Mouse (Mus musculus) CH12.LX (cell line): ENCODE measurements around the gene Ap1g1. TPM values are rescaled to one million over a fixed set of nuclear protein-coding genes. Genes with fewer than 3 reads are reported as not detected.

ENCODE experiments used
- DNase-seq: peaks from one replicate; pipeline ENCODE4 v3.0.0-alpha.2; 2013; ENCODE audit errors: extremely low read depth
- H3K27ac ChIP-seq: 2 replicates; pipeline ENCODE4 v1.5.1; 2012; ENCODE audit warnings: low read depth, mild to moderate bottlenecking, control low read depth, moderate library complexity; ENCODE audit not compliant: insufficient read depth
- H3K27me3 ChIP-seq: replicated peaks from 2 replicates; pipeline ENCODE3; 2012; ENCODE audit warnings: inconsistent platforms
- H3K36me3 ChIP-seq, 2 experiments: replicated peaks in 1 of 2; 2 replicates each; pipeline versions ENCODE3 to v1.6.1; 2012; ENCODE audit warnings: inconsistent platforms in 1 of 2, low read length in 1 of 2, mild to moderate bottlenecking in 1 of 2, mixed read lengths in 1 of 2, moderate library complexity in 1 of 2; ENCODE audit not compliant: control insufficient read depth in 1 of 2, insufficient read depth in 1 of 2
- H3K4me1 ChIP-seq, 2 experiments: 2 replicates each; pipeline ENCODE4 v1.6.1; 2012; ENCODE audit warnings: inconsistent platforms in 1 of 2, moderate library complexity in 1 of 2; ENCODE audit not compliant: insufficient read depth in 2 of 2, control insufficient read depth in 1 of 2
- H3K4me2 ChIP-seq: 2 replicates; pipeline ENCODE4 v1.6.1; 2012; ENCODE audit warnings: low read depth, mild to moderate bottlenecking, control low read depth; ENCODE audit not compliant: poor library complexity, insufficient read depth, severe bottlenecking
- H3K4me3 ChIP-seq, 3 experiments: fragments of 150-350 bp in 1 of 3; sonication (generic) in 1 of 3; replicated peaks in 1 of 3; 2 replicates each; pipeline versions ENCODE3 to v1.5.1; 2011 to 2012; ENCODE audit warnings: low read depth in 2 of 3, low read length in 2 of 3, mild to moderate bottlenecking in 2 of 3, moderate library complexity in 2 of 3, control low read depth in 1 of 3, improper control_type of control experiment in 1 of 3, inconsistent platforms in 1 of 3, mixed read lengths in 1 of 3; ENCODE audit not compliant: poor library complexity in 1 of 3
- H3K79me2 ChIP-seq: replicated peaks from 2 replicates; pipeline ENCODE4 v1.6.1; 2012; ENCODE audit warnings: mild to moderate bottlenecking, moderate library complexity; ENCODE audit not compliant: control insufficient read depth, poor library complexity, insufficient read depth, severe bottlenecking; ENCODE audit errors: extremely low read depth
- H3K9ac ChIP-seq: 2 replicates; pipeline ENCODE4 v1.6.1; 2012; ENCODE audit warnings: low read depth, mild to moderate bottlenecking, control low read depth, moderate library complexity; ENCODE audit not compliant: insufficient read depth
- H3K9me3 ChIP-seq: replicated peaks from 2 replicates; pipeline ENCODE3; 2012; ENCODE audit warnings: low read length, inconsistent platforms, mixed read lengths
- BHLHE40 ChIP-seq: IDR thresholded peaks from 2 replicates; pipeline ENCODE4 v1.6.1; 2011; ENCODE audit warnings: mild to moderate bottlenecking, low read depth, low read length, improper control_type of control experiment
- CHD2 ChIP-seq: IDR thresholded peaks from 2 replicates; pipeline ENCODE4 v1.6.1; 2011; ENCODE audit warnings: low read length, improper control_type of control experiment
- GABPA ChIP-seq: IDR thresholded peaks from 2 replicates; pipeline ENCODE4 v1.6.1; 2012; ENCODE audit warnings: low read depth, low read length, improper control_type of control experiment, inconsistent platforms; ENCODE audit not compliant: insufficient replicate concordance
- IRF4 ChIP-seq: IDR thresholded peaks from 2 replicates; pipeline ENCODE4 v1.6.1; 2014; ENCODE audit warnings: low read depth, mild to moderate bottlenecking, inconsistent platforms, low read length, improper control_type of control experiment
- JUND ChIP-seq: conservative IDR thresholded peaks from 2 replicates; pipeline ENCODE4 v1.6.1; 2011; ENCODE audit warnings: low read depth, low read length, improper control_type of control experiment
- MAFK ChIP-seq: IDR thresholded peaks from 2 replicates; pipeline ENCODE4 v1.6.1; 2011; ENCODE audit warnings: low read length, improper control_type of control experiment; ENCODE audit not compliant: insufficient replicate concordance
- MYC ChIP-seq: IDR thresholded peaks from 2 replicates; pipeline ENCODE4 v1.6.1; 2011; ENCODE audit warnings: low read depth, mild to moderate bottlenecking, improper control_type of control experiment, low read length
- NELFE ChIP-seq: IDR thresholded peaks from 2 replicates; pipeline ENCODE4 v1.6.1; 2011; ENCODE audit warnings: low read depth, low read length, improper control_type of control experiment
- NRF1 ChIP-seq: IDR thresholded peaks from 2 replicates; pipeline ENCODE4 v1.6.1; 2014; ENCODE audit warnings: low read depth, mild to moderate bottlenecking, inconsistent platforms, low read length, improper control_type of control experiment, moderate library complexity
- PAX5 ChIP-seq: IDR thresholded peaks from 2 replicates; pipeline ENCODE4 v1.6.1; 2012; ENCODE audit warnings: low read length, inconsistent platforms, mixed read lengths
- POLR2A ChIP-seq: IDR thresholded peaks from 2 replicates; pipeline ENCODE4 v1.6.1; 2011; ENCODE audit warnings: low read depth, mild to moderate bottlenecking, improper control_type of control experiment, low read length
- POLR2AphosphoS2 ChIP-seq: IDR thresholded peaks from 2 replicates; pipeline ENCODE4 v1.6.1; 2011; ENCODE audit warnings: low read depth, low read length, improper control_type of control experiment
- RCOR1 ChIP-seq: conservative IDR thresholded peaks from 2 replicates; pipeline ENCODE4 v1.6.1; 2012; ENCODE audit warnings: low read depth, mild to moderate bottlenecking, inconsistent platforms, low read length, improper control_type of control experiment
- SIN3A ChIP-seq: IDR thresholded peaks from 2 replicates; pipeline ENCODE4 v1.6.1; 2012; ENCODE audit warnings: low read length, improper control_type of control experiment, inconsistent platforms
- ZMIZ1 ChIP-seq: IDR thresholded peaks from 2 replicates; pipeline ENCODE4 v1.6.1; 2012; ENCODE audit warnings: low read depth, mild to moderate bottlenecking, inconsistent platforms, low read length, improper control_type of control experiment
- ZNF384 ChIP-seq: IDR thresholded peaks from 2 replicates; pipeline ENCODE4 v1.6.1; 2012; ENCODE audit warnings: low read depth, low read length, improper control_type of control experiment, inconsistent platforms
- dilution Hi-C: fragments of 300-500 bp; cut with MboI; formaldehyde crosslinking; loops from 2 replicates; pipeline ENCODE4 v1.14.3; 2020; ENCODE audit warnings: low sequenced_read_pairs; ENCODE audit not compliant: extremely low pct_unique_long_range_greater_than_20kb, extremely low pct_ligation_motif_present
- in situ Hi-C: fragments of 300-500 bp; cut with MboI; formaldehyde crosslinking; loops from 3 replicates; pipeline ENCODE4 v1.14.3; 2019; ENCODE audit warnings: low sequenced_read_pairs, low pct_ligation_motif_present, low pct_unique_long_range_greater_than_20kb, mixed read lengths
- polyA plus RNA-seq: library from polyadenylated mRNA; unstranded; fragments of >175 nt; gene quantifications from 2 replicates; pipeline ENCODE4 v1.2.1, GENCODE M21; 2012; ENCODE audit warnings: low read depth; ENCODE audit not compliant: insufficient read length
- total RNA-seq, 2 experiments: library from RNA; depleted of rRNA; stranded (reverse); fragments of 300-350 nt in 1 of 2; fragments of >200 nt in 1 of 2; gene quantifications; 2 replicates each; pipeline ENCODE4 v1.2.3; 2012 to 2014

Gene Ap1g1
- total and polyA plus RNA-seq, 3 experiments: 29.5 to 60.4 (median 40.8) TPM

DNA sequence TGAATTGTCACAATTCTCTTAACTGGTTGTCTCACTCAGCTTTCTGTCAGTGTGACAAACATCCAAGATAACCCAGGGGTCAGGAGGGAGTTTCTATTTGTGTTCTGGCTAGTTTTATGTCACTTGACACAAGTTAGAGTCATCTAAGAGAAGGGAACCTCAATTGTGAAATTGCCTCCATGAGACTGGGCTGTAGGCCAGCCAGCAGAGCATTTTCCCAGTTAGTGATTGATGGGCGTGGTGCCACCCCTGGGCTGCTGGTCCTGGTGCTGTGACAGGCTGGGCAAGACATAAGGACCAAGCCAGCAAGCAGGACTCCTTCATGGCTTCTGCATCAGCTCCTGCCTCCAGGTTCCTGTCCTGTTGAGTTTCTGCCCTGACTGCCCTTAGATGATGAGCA is 18.1 kb upstream of the Ap1g1 start:
- no peaks in the 10 kb centered on the region for H3K27me3 ChIP-seq
- dilution Hi-C loops: no loop called here
- DNase-seq: no peak
- no peak overlapping the region for H3K4me3 ChIP-seq
- TF ChIP-seq IRF4 (no peak), CHD2 (no peak), NELFE (no peak), RCOR1 (no peak), MAFK (no peak), GABPA (no peak), PAX5 (no peak), ZNF384 (no peak), POLR2A (no peak), JUND (no peak), MYC (no peak), BHLHE40 (no peak), ZMIZ1 (no peak)
- TF ChIP-seq, all 38 proteins: peak for 0
- in situ Hi-C loops: no loop called here
- H3K9ac ChIP-seq: no peak overlapping the region
- no peak overlapping the region for H3K27ac ChIP-seq
- H3K4me1 ChIP-seq: no peaks in the 10 kb centered on the region
- peaks cover 16% of the 10 kb centered on the region for H3K9me3 ChIP-seq
- no peak overlapping the region for H3K4me2 ChIP-seq
- H3K79me2 ChIP-seq: no peaks in the 10 kb centered on the region
- peaks cover 0 to 2% of the 10 kb centered on the region in 2 experiments for H3K36me3 ChIP-seq

DNA sequence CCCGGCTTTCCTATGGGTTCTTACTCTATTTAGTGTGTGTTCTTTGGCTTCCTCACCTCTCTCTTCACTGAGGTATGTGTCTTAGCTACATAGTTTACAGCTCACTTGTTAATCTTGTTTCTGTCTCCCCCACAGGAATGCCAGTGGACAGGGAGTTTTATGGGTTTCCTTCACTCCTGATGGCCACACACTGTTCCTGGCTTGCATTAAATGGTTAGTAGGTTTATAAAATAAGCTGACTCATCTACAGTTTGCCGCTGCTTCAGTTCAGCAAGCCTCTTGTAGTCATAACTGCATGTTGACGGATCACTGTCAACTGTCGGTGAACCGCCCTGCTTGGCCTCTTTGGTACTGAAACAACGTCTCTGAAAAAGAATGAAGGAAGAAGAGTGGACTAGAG is 14.3 kb upstream of the Ap1g1 start:
- dilution Hi-C loops (no loop called here), in situ Hi-C loops (no loop called here)
- DNase-seq: no peak
- Histone ChIP-seq H3K79me2 (no peaks in the 10 kb centered on the region), H3K9me3 (peaks cover 16% of the 10 kb centered on the region), H3K4me2 (no peak overlapping the region), H3K4me3 (no peak overlapping the region), H3K27ac (no peak overlapping the region), H3K4me1 (no peaks in the 10 kb centered on the region; a peak in 1 of 4 replicates), H3K27me3 (no peaks in the 10 kb centered on the region), H3K9ac (no peak overlapping the region), H3K36me3 (peaks cover 0 to under 1% of the 10 kb centered on the region in 2 experiments)
- TF ChIP-seq NRF1 (no peak), MAFK (no peak)

DNA sequence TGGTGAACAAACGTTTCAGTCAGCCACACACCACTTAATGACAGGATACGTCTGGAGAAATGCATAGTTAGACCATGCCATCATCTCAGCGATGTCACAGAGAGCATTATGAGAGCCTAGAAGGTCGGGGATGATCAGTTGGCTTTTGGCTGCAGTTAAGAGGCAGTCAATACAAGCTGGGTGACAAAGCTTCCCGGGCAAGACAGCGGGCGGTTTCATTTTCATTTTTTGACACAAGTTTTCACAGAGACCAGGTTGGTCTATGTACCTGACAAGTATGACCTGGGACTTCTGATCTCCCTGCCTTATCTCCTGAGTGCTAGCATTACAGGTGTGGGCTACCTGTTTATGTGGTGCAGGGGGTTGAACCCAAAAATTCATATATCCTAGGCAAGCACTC is 12.3 kb upstream of the Ap1g1 start:
- H3K4me3 ChIP-seq: peak overlapping the region in 2 of 3 experiments; percentile 7 to 10
- 0 out of 2 replicates have a peak overlapping the region, but pooled peaks have one; percentile 39 for H3K9ac ChIP-seq
- in situ Hi-C loops (no loop called here), dilution Hi-C loops (no loop called here)
- H3K4me2 ChIP-seq: peak overlapping the region; percentile 42
- H3K79me2 ChIP-seq: no peaks in the 10 kb centered on the region
- TF ChIP-seq SIN3A: no peak
- TF ChIP-seq ZMIZ1: no peak
- TF ChIP-seq ZNF384: no peak
- no peak for TF ChIP-seq POLR2AphosphoS2
- H3K9me3 ChIP-seq: peaks cover 16% of the 10 kb centered on the region
- H3K27me3 ChIP-seq: no peaks in the 10 kb centered on the region
- H3K36me3 ChIP-seq: no peaks in the 10 kb centered on the region
- H3K27ac ChIP-seq: no peak overlapping the region
- no peak for DNase-seq
- H3K4me1 ChIP-seq: no peaks in the 10 kb centered on the region; a peak in 1 of 4 replicates
